Mouse (Mus musculus) central nervous system, embryonic 18 days (tissue): Measurements from ENCODE around the gene Cym. TPM values are rescaled to one million over a fixed set of nuclear protein-coding genes. Genes with fewer than 3 reads are reported as not detected.

Experiments used
- polyA plus RNA-seq: library from polyadenylated mRNA; depleted of rRNA; stranded (reverse); fragments of >200 nt; gene quantifications from 2 replicates; pipeline ENCODE4 v1.2.3, GENCODE M21; 2012; rRNA removed

The Cym gene
- polyA plus RNA-seq, result 0.41 and 0.44 TPM in 2 replicates

GRCm38 (mm10) chr3:107221608-107222007, at the start of gene Cym:
TSS of gene Cym (minus strand) at chr3:107221732.

GRCm38 (mm10) chr3:107239607-107240006, 18.1 kb upstream of the Cym start, which contains the start of gene Prok1:
TSS of gene Prok1 (minus strand) at chr3:107239707.

GRCm38 (mm10) chr3:107230527-107230926, 9.0 kb upstream of the Cym start, which contains the start of gene A630076J17Rik:
TSS of gene A630076J17Rik (plus strand) at chr3:107230614.

GRCm38 (mm10) chr3:107182756-107183155, 38.8 kb downstream of the Cym start, which contains the start of gene Kcna10:
TSS of gene Kcna10 (plus strand) at chr3:107183056.

Other genes with a start within 250 kb of the Cym start
- 8.0 and 10.0 TPM in 2 replicates for gene Kcna3, start 185.6 kb downstream of the Cym start, polyA plus RNA-seq
- gene Kcna2, start 120.6 kb downstream of the Cym start, polyA plus RNA-seq, result 4.1 and 4.9 TPM in 2 replicates
- not detected in 2 replicates for gene Kcna10, start 38.7 kb downstream of the Cym start, polyA plus RNA-seq
- gene A630076J17Rik, start 8.9 kb upstream of the Cym start, polyA plus RNA-seq, result not detected in 2 replicates
- gene Prok1, start 18.0 kb upstream of the Cym start, polyA plus RNA-seq, result 0.41 and 0.45 TPM in 2 replicates
- gene Lamtor5, start 57.1 kb upstream of the Cym start, polyA plus RNA-seq, result 122 and 138 TPM in 2 replicates
- gene Slc16a4, start 69.5 kb upstream of the Cym start, polyA plus RNA-seq, result 1.0 and 1.1 TPM in 2 replicates
- gene Rbm15, start 111.9 kb upstream of the Cym start, polyA plus RNA-seq, result 4.0 and 4.3 TPM in 2 replicates
- 20.4 and 21.8 TPM in 2 replicates for gene Kcnc4, start 237.8 kb upstream of the Cym start, polyA plus RNA-seq